Comparison of ENCODE assay signal across 8 mouse cellular contexts in the genomic region with DNA sequence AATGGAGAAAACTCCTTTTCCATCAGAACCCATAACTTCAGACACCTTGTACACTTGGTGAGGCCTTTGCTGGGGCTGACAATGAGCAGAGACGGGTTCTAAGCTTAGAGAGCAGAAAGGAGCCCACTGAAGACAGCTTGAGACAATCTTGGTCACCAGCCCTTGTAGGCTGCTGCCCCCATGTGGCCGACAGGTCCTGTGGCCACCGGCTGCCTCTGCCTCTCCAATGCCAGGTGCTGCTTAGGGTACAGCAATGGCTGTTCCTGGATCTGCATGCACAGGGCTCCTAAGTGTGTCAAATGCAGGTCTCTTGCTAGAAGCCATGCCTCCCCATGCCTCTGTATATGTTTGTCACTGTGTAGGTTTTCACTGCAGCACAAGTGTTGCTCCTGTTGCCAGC. TPM values are rescaled to one million over a fixed set of nuclear protein-coding genes. Genes with fewer than 3 reads are reported as not detected.
A peak's percentile ranks its signal among the peaks of the same experiment; 100 is the strongest.
DNase-seq lines count a peak whose midpoint lies in the region; ATAC-seq and TF ChIP-seq lines count a peak whose summit lies in the region.

No protein-coding gene starts in this region.

- no peak overlapping the region for H3K4me3 ChIP-seq in C2C12 (ENCODE audit: insufficient read depth, poor library complexity, severe bottlenecking)
- no peak overlapping the region for H3K4me3 ChIP-seq in bone marrow macrophage, adult 2 months (ENCODE audit: insufficient read depth, low read length)
- no peak overlapping the region for H3K4me3 ChIP-seq in heart, embryonic 14.5 days (ENCODE audit: control insufficient read depth in 1 of 2, insufficient read depth in 1 of 2, low read depth in 1 of 2, low read length in 2 of 2)
- H3K4me3 ChIP-seq in liver, embryonic 12.5 days, result no peak overlapping the region
- H3K4me3 ChIP-seq in neural tube, embryonic 12.5 days, result no peak overlapping the region
- H3K4me3 ChIP-seq in stomach, postnatal 0 days (ENCODE audit: low read depth, low read length), result no peak overlapping the region

- no peaks in the 10 kb centered on the region for H3K4me1 ChIP-seq in bone marrow macrophage, adult 2 months (ENCODE audit: control insufficient read depth, insufficient read depth, low read length)
- H3K4me1 ChIP-seq in heart, embryonic 14.5 days (ENCODE audit: control insufficient read depth in 2 of 2, insufficient read depth in 2 of 2, low read length in 2 of 2), result peaks cover 0 to 7% of the 10 kb centered on the region in 2 experiments; a peak in 1 of 4 replicates
- no peaks in the 10 kb centered on the region for H3K4me1 ChIP-seq in liver, embryonic 12.5 days
- no peaks in the 10 kb centered on the region for H3K4me1 ChIP-seq in neural tube, embryonic 12.5 days
- no peaks in the 10 kb centered on the region for H3K4me1 ChIP-seq in stomach, postnatal 0 days (replicated peaks; ENCODE audit: control insufficient read depth, insufficient read depth)

- TF ChIP-seq POLR2A in bone marrow macrophage, adult 2 months (IDR thresholded peaks at IDR 0.05; ENCODE audit: borderline replicate concordance, low read depth, low read length), result no peak

- no peaks in the 10 kb centered on the region for H3K9me3 ChIP-seq in heart, embryonic 14.5 days (ENCODE audit: control insufficient read depth, low read length)
- H3K9me3 ChIP-seq in liver, embryonic 12.5 days (replicated peaks), result no peaks in the 10 kb centered on the region
- no peaks in the 10 kb centered on the region for H3K9me3 ChIP-seq in neural tube, embryonic 12.5 days
- H3K9me3 ChIP-seq in stomach, postnatal 0 days (ENCODE audit: control insufficient read depth, low read length), result no peaks in the 10 kb centered on the region

- no peaks in the 10 kb centered on the region for H3K79me2 ChIP-seq in C2C12 (ENCODE audit: control insufficient read depth, insufficient read depth)

- H3K27me3 ChIP-seq in C2C12 (ENCODE audit: control insufficient read depth, insufficient read depth, insufficient read length), result no peaks in the 10 kb centered on the region
- no peaks in the 10 kb centered on the region for H3K27me3 ChIP-seq in heart, embryonic 14.5 days (ENCODE audit: control insufficient read depth, insufficient read depth, low read length)
- H3K27me3 ChIP-seq in liver, embryonic 12.5 days (replicated peaks), result no peaks in the 10 kb centered on the region
- H3K27me3 ChIP-seq in neural tube, embryonic 12.5 days (replicated peaks), result no peaks in the 10 kb centered on the region
- H3K27me3 ChIP-seq in stomach, postnatal 0 days (ENCODE audit: control insufficient read depth, insufficient read depth, low read length), result no peaks in the 10 kb centered on the region

- no peak overlapping the region for H3K4me2 ChIP-seq in heart, embryonic 14.5 days (ENCODE audit: low read length)
- H3K4me2 ChIP-seq in liver, embryonic 12.5 days, result no peak overlapping the region
- H3K4me2 ChIP-seq in neural tube, embryonic 12.5 days (replicated peaks), result no peak overlapping the region
- H3K4me2 ChIP-seq in stomach, postnatal 0 days (replicated peaks; ENCODE audit: low read depth), result no peak overlapping the region

- no peak overlapping the region for H3ac ChIP-seq in C2C12 (ENCODE audit: control insufficient read depth, insufficient read length, low read depth)

- peak; percentile 55; the same call in 1 of the 2 replicates for ATAC-seq in erythroid progenitor cell, adult 5-6 weeks (replicated peaks; ENCODE audit: low FRiP score, poor library complexity, severe bottlenecking)
- ATAC-seq in heart, embryonic 14.5 days (ENCODE audit: insufficient number of reproducible peaks, insufficient read depth, low FRiP score, low read depth), result peak; percentile 64
- ATAC-seq in liver, embryonic 12.5 days, result peak; percentile 48
- ATAC-seq in neural tube, embryonic 12.5 days (ENCODE audit: low FRiP score, low read depth), result peak; percentile 68
- ATAC-seq in stomach, postnatal 0 days (ENCODE audit: low FRiP score, low TSS enrichment), result peak; percentile 59; the same call in 1 of the 2 replicates

- 20% methylated on average over 3 of the region's 3 CpGs for WGBS in heart, embryonic 14.5 days
- WGBS in liver, embryonic 12.5 days (ENCODE audit: insufficient replicate concordance), result 25% methylated on average over 3 of the region's 3 CpGs
- WGBS in neural tube, embryonic 12.5 days, result 31% methylated on average over 3 of the region's 3 CpGs
- 10% methylated on average over 3 of the region's 3 CpGs for WGBS in stomach, postnatal 0 days

- H3K36me3 ChIP-seq in C2C12 (ENCODE audit: control insufficient read depth, insufficient read depth), result peaks cover 41% of the 10 kb centered on the region
- peaks cover 93% of the 10 kb centered on the region for H3K36me3 ChIP-seq in heart, embryonic 14.5 days (ENCODE audit: control insufficient read depth, insufficient read depth, low read length)
- H3K36me3 ChIP-seq in liver, embryonic 12.5 days, result peaks cover 99% of the 10 kb centered on the region
- peaks cover 94% of the 10 kb centered on the region for H3K36me3 ChIP-seq in neural tube, embryonic 12.5 days
- H3K36me3 ChIP-seq in stomach, postnatal 0 days (ENCODE audit: control insufficient read depth, insufficient read depth, low read length), result peaks cover 34% of the 10 kb centered on the region

- 0 out of 2 replicates have a peak overlapping the region, but pooled peaks have one; percentile 12 for H3K9ac ChIP-seq in heart, embryonic 14.5 days (ENCODE audit: low read length)
- H3K9ac ChIP-seq in liver, embryonic 12.5 days, result no peak overlapping the region
- no peak overlapping the region for H3K9ac ChIP-seq in neural tube, embryonic 12.5 days
- H3K9ac ChIP-seq in stomach, postnatal 0 days (ENCODE audit: low read length), result no peak overlapping the region

- H3K27ac ChIP-seq in bone marrow macrophage, adult 2 months (ENCODE audit: insufficient read depth, low read depth, low read length), result no peak overlapping the region
- no peak overlapping the region for H3K27ac ChIP-seq in heart, embryonic 14.5 days (replicated peaks in 1 of 2; ENCODE audit: control insufficient read depth in 1 of 2, insufficient read depth in 1 of 2, low read depth in 2 of 2, low read length in 2 of 2)
- no peak overlapping the region for H3K27ac ChIP-seq in liver, embryonic 12.5 days
- no peak overlapping the region for H3K27ac ChIP-seq in neural tube, embryonic 12.5 days
- no peak overlapping the region for H3K27ac ChIP-seq in stomach, postnatal 0 days (replicated peaks)

- H3K79me3 ChIP-seq in C2C12 (ENCODE audit: low read depth), result no peaks in the 10 kb centered on the region

- peak; percentile 90 for DNase-seq in kidney, postnatal 10 days
- DNase-seq in stomach, postnatal 0 days (ENCODE audit: low spot score), result peak; percentile 77

- peak; percentile 89 for TF ChIP-seq CTCF in C2C12 (IDR thresholded peaks at IDR 0.05; ENCODE audit: control insufficient read depth, insufficient read depth, insufficient read length)
- TF ChIP-seq CTCF in bone marrow macrophage, adult 2 months (IDR thresholded peaks at IDR 0.05; ENCODE audit: low read depth, low read length), result peak; percentile 82
- TF ChIP-seq CTCF in stomach, postnatal 0 days (IDR thresholded peaks at IDR 0.05; ENCODE audit: low read depth), result peak; percentile 96

- TF ChIP-seq EP300 in stomach, postnatal 0 days (optimal IDR thresholded peaks at IDR 0.05), result no peak

TF ChIP-seq in C2C12, 6 proteins besides CTCF, POLR2A, EP300 and RAD21:
- no peak for TF ChIP-seq MYOD1 (IDR thresholded peaks at IDR 0.05; ENCODE audit: control insufficient read depth, insufficient read length, low read depth)
- TF ChIP-seq FOSL1 (IDR thresholded peaks at IDR 0.05; ENCODE audit: insufficient read depth, low read length, poor library complexity, severe bottlenecking), result no peak
- no peak for TF ChIP-seq MYOG (IDR thresholded peaks at IDR 0.05; ENCODE audit: control insufficient read depth, extremely low read depth, insufficient read length)
- TF ChIP-seq USF1 (IDR thresholded peaks at IDR 0.05; ENCODE audit: low read depth), result no peak
- TF ChIP-seq MAX (IDR thresholded peaks at IDR 0.05), result no peak
- no peak for TF ChIP-seq CEBPB (IDR thresholded peaks at IDR 0.05; ENCODE audit: low read depth)
TF ChIP-seq in C2C12: peak in this region for 0.

RNA-seq across cellular contexts. Expression of a gene that starts 47.0 kb away (rescaled TPM):
- polyA plus RNA-seq in C2C12 (2012; fragmentation: generic; extraction: Trizol), result 9.9 TPM
- 34.3 and 37.1 TPM in 2 replicates for polyA plus RNA-seq in bone marrow macrophage, adult 2 months (2012; ENCODE audit: insufficient read depth, insufficient read length, missing spikeins)
- total RNA-seq in erythroid progenitor cell, adult 5-6 weeks (2015; ENCODE audit: low replicate concordance), result 5.4 and 13.3 TPM in 2 replicates
- 2.9 and 5.5 TPM in 2 replicates for total RNA-seq in erythroid progenitor cell, adult 5-6 weeks (2017; ENCODE audit: low replicate concordance)
- 22.0 and 24.1 TPM in 2 replicates for polyA plus RNA-seq in heart, embryonic 14.5 days (2014; fragmentation: Nextera tagmentation; extraction: Ambion mirVana)
- 5.7 and 6.0 TPM in 2 replicates for polyA plus RNA-seq in liver, embryonic 12.5 days (2016; fragmentation: Nextera tagmentation; extraction: Ambion mirVana)
- 10.3 and 10.9 TPM in 2 replicates for polyA plus RNA-seq in neural tube, embryonic 12.5 days (2016; fragmentation: Nextera tagmentation; extraction: Ambion mirVana)
- 9.5 and 11.1 TPM in 2 replicates for polyA plus RNA-seq in stomach, postnatal 0 days (2015; fragmentation: Nextera tagmentation; extraction: Ambion mirVana)

RNA-seq across cellular contexts. Expression of a gene that starts 55.4 kb away (rescaled TPM):
- 29.4 TPM for polyA plus RNA-seq in C2C12 (2012; fragmentation: generic; extraction: Trizol)
- polyA plus RNA-seq in bone marrow macrophage, adult 2 months (2012; ENCODE audit: insufficient read depth, insufficient read length, missing spikeins), result 64.0 and 65.1 TPM in 2 replicates
- 141 and 151 TPM in 2 replicates for total RNA-seq in erythroid progenitor cell, adult 5-6 weeks (2015; ENCODE audit: low replicate concordance)
- total RNA-seq in erythroid progenitor cell, adult 5-6 weeks (2017; ENCODE audit: low replicate concordance), result 109 and 118 TPM in 2 replicates
- polyA plus RNA-seq in heart, embryonic 14.5 days (2014; fragmentation: Nextera tagmentation; extraction: Ambion mirVana), result 39.4 and 44.1 TPM in 2 replicates
- 28.9 and 29.8 TPM in 2 replicates for polyA plus RNA-seq in liver, embryonic 12.5 days (2016; fragmentation: Nextera tagmentation; extraction: Ambion mirVana)
- 69.6 and 74.0 TPM in 2 replicates for polyA plus RNA-seq in neural tube, embryonic 12.5 days (2016; fragmentation: Nextera tagmentation; extraction: Ambion mirVana)
- polyA plus RNA-seq in stomach, postnatal 0 days (2015; fragmentation: Nextera tagmentation; extraction: Ambion mirVana), result 20.7 and 23.5 TPM in 2 replicates
